Mouse (Mus musculus) cerebellum, adult 2 months (tissue): ENCODE measurements around the gene Ppm1n.

ENCODE experiments used
- CTCF ChIP-seq: fragments of 200-500 bp; IDR thresholded peaks from 2 replicates; pipeline ENCODE4 v1.5.1; 2011; ENCODE audit warnings: low read depth, mild to moderate bottlenecking, control low read depth, low read length, moderate library complexity, borderline replicate concordance; ENCODE audit not compliant: insufficient read depth
- POLR2A ChIP-seq: fragments of 200-500 bp; IDR thresholded peaks from 2 replicates; pipeline ENCODE4 v1.6.1; 2011; ENCODE audit warnings: low read length, control low read depth, borderline replicate concordance; ENCODE audit not compliant: insufficient read depth

DNA sequence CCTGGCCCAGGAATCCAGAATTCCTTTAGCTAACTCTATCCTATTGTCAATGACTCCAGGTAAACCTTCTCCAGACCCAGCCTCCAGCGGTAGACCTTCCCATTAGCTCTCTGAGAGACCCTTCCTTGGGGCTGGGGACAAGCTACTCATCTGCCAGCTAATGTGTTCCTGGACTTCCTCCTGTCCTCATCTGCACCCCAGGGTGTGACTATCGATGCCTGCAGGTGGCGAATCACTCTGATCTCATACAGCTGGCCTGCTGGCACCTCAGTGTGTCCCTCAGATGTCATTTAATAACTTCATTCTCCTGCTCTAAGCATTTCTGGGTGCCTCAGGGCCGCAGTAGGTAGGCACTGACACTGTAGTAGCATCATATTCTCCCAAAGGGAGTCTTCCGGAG is 47.9 kb upstream of the Ppm1n start:
- TF ChIP-seq POLR2A (no peak), CTCF (no peak)
